Mouse (Mus musculus): ENCODE results near the gene Spag6.

Gene Spag6

DNA sequence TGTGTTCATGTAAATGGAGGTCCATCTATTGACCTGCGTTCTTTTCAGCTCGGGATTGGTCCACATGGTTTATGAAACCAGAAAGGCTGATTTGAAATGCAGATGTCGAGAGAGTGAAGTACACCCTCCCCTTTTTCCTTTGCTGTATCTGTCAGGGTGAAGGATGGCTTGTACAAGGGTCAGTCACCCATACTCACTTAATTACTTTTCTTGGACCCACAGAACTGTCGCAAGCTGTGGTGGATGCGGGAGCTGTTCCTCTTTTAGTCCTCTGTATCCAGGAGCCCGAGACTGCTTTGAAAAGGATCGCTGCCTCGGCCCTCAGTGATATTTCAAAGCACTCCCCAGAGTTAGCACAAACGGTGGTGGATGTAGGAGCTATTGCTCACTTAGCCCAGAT is 37.9 kb downstream of the Spag6 start:
- no peak; the same call in 1 of the 2 replicates for ATAC-seq (ENCODE audit: low TSS enrichment)

- ATAC-seq (ENCODE audit: low TSS enrichment): no peak
Measured at GRCm38 (mm10) chr2:18734394-18735127, 40.7 kb downstream of the Spag6 start.

- ATAC-seq (ENCODE audit: low TSS enrichment): no peak
Measured at GRCm38 (mm10) chr2:18737040-18737439, 43.2 kb downstream of the Spag6 start.

DNA sequence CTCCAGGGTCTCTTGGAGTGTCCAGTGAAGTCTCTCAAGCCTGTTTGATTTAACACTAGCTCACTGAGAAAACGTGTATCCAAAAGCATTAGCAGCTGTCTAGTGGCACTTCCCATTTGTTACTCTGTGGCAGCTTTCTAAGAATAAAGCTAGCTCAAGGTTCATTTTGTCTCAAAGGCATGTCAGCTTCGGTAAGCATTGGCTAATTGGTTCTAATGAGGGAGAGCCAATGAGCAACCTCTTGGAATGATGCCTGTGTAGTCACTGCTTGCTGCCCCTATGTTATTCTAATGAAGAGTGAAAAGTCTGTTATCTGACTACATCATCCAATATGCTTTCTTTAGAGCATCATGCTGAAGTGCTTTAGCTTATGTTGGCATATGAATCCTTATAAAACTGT is 45.4 kb downstream of the Spag6 start:
- ATAC-seq (ENCODE audit: low TSS enrichment): no peak

DNA sequence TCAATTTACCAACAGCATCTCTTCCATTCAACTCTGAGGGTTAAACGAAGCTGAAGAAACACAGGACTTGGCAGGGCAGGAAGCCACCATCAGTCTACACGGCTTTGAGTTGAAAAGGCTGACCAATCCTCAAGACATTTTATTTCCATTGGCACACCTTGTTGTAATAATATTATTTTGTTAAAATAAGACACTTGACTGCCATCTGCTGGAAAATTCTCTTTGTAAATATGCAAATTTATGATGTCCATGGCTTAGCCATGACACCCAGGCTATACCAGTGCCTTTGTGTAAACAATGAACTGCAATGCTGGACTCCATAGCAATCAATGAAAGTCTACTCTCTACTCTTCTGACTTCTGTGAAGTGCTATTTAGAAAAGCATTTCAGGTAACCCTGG is 62.3 kb downstream of the Spag6 start:
- no peak for ATAC-seq (ENCODE audit: low TSS enrichment)

- no peak for ATAC-seq (ENCODE audit: low TSS enrichment)
Measured at GRCm38 (mm10) chr2:18764846-18765245, 71.0 kb downstream of the Spag6 start.

GRCm38 (mm10) chr2:18765481-18766249 is 71.8 kb downstream of the Spag6 start:
- ATAC-seq (ENCODE audit: low TSS enrichment): no peak

DNA sequence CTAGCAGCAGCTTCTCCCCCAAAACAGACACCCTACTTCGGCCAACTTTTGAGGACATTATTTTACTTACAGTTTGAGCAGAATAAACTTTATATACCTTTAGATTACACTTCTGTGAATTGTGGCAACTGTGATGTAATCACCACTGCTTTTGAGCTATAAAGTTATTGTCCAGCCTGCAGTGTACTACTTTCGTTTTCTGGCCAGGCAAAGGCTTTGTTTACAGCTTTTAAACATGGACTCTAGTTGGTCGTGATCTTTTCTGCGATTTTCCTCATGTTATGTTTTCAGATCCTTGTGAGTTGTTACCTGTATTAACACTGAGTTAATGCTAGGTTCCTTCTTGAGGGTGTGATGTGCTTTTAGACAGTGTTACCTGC is 72.6 kb downstream of the Spag6 start:
- peak; percentile 29; the same call in 1 of the 2 replicates for ATAC-seq (ENCODE audit: low TSS enrichment)

- peak; percentile 97 for ATAC-seq (ENCODE audit: low TSS enrichment)
Measured at GRCm38 (mm10) chr2:18766821-18767541, 73.1 kb downstream of the Spag6 start.

GRCm38 (mm10) chr2:18768414-18768813 is 74.6 kb downstream of the Spag6 start:
- no peak for ATAC-seq (ENCODE audit: low TSS enrichment)

GRCm38 (mm10) chr2:18772413-18772812 is 78.6 kb downstream of the Spag6 start:
- ATAC-seq (ENCODE audit: low TSS enrichment): peak; percentile 92

- ATAC-seq (ENCODE audit: low TSS enrichment): no peak
Measured at GRCm38 (mm10) chr2:18774326-18774725, 80.5 kb downstream of the Spag6 start.

DNA sequence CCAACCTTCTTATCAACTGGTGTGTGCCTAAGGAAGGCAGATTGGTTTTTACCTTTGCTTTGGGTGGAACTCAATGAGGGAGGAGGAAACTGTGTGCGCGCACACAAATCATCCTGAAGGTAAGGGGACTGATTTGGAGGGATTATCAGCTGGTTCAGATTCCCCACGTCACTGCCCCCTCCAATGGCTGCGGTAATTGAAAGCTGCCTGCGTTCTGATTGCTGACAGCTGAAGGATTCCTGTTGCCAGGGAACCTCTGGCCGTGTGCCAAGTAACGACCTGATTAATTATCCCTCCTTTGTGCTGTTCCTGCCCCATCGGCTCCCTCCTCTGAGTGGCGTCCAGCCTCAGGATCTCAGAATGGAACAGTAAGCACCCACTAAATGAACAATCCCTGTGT is 84.4 kb downstream of the Spag6 start:
- ATAC-seq (ENCODE audit: low TSS enrichment): no peak

DNA sequence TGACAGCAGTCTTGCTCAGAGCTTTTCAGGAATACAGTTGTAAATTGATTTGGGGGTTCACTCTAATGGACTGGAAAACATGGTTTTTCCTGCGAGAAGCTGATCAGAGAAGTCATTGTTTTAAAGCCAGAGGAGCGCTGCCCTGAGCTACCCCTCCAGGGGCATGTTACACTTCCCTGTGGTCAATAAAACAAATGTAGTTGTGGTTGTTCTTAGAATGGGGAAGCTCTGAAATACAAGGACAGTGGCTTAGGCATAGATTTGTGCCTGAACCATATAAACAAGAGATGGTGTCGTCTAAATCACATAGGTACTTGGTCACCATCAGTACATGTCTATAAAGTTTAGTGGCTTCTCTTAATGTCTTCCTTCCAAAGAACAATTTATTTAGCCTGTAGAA is 86.0 kb downstream of the Spag6 start:
- ATAC-seq (ENCODE audit: low TSS enrichment): no peak

DNA sequence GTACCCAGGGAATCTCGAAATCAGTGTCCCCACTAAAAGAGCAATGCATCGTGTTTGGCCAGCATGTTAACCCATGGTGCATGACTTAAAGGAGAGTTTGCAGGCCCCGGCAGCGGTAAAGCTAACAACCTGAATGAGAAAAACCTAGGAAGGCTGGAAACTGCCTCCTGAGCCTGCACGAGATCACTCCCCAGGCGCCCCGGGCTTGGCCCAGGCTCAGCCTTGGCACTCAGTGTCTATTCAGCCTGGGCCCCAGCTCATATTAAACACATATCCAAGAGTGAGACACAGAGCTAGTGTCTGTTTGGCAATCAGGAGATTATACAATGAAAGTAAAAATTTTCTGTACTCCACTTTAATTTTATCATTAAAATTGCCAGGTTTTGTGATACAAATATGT is 87.5 kb downstream of the Spag6 start:
- ATAC-seq (ENCODE audit: low TSS enrichment): no peak

DNA sequence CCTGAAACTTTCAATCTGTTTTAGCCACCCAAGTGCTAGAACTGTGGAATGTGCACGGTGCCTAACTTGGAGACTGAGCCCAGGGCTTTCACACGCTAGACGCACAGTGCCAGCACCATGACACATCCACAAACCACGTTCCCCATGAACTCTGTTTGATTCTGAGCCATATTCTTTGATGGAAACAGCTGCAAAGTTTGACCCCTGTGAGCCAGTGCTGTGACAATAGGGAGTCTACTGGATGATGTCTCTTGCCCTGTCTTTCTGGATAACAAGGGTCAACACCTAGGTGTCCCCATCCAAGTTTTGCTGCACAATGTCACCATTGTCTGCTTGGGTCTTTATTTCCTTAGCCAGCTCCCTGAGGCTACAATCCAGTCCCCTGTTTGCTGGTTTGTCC is 100.4 kb downstream of the Spag6 start:
- no peak for ATAC-seq (ENCODE audit: low TSS enrichment)

DNA sequence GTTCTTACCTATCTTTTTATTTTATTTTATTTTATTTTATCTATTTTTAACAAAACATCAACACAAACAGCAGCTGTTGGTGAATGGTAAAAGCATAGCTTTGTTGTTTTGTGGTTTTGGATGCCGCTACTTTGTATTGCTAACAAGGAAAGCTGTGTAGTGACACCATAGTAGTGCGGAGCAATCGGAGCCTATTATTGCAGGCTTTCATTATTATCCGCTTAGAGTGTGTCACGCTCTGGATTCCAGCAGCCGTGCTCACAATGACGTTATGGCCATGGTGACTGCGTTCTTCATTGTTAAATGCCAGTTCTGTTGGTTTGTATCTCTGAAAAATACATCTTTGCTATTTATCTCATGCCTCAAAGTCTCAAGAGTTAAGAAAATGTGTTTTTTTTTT is 103.9 kb downstream of the Spag6 start:
- ATAC-seq (ENCODE audit: low TSS enrichment): no peak

GRCm38 (mm10) chr2:18799265-18799965 is 105.6 kb downstream of the Spag6 start:
- peak; percentile 45 for ATAC-seq (ENCODE audit: low TSS enrichment)
